Mouse (Mus musculus) stomach, embryonic 15.5 days (tissue): ENCODE measurements around the gene Tnrc6c. TPM values are rescaled to one million over a fixed set of nuclear protein-coding genes. Genes with fewer than 3 reads are reported as not detected.

Experiments used
- ATAC-seq: fragments of 200-750 bp; cut with Nextera tagmentation; 2 replicates; pipeline ENCODE4 v1.8.0; 2017; ENCODE audit warnings: low read depth, moderate number of reproducible peaks, moderate TSS enrichment; ENCODE audit not compliant: insufficient read depth, low FRiP score
- H3K27ac ChIP-seq: fragments of 300-500 bp; sonication (generic); 2 replicates; pipeline ENCODE4 v1.5.1; 2015; ENCODE audit warnings: mild to moderate bottlenecking, inconsistent platforms
- H3K27me3 ChIP-seq: fragments of 300-500 bp; sonication (generic); replicated peaks from 2 replicates; pipeline ENCODE4 v1.6.1; 2015; ENCODE audit warnings: inconsistent platforms
- H3K36me3 ChIP-seq: fragments of 300-500 bp; sonication (generic); 2 replicates; pipeline ENCODE4 v1.6.1; 2015; ENCODE audit warnings: inconsistent platforms
- H3K4me1 ChIP-seq: fragments of 300-500 bp; sonication (generic); 2 replicates; pipeline ENCODE4 v1.6.1; 2015; ENCODE audit warnings: inconsistent platforms
- H3K4me2 ChIP-seq: fragments of 300-500 bp; sonication (generic); 2 replicates; pipeline ENCODE4 v1.6.1; 2015; ENCODE audit warnings: mild to moderate bottlenecking, inconsistent platforms
- H3K4me3 ChIP-seq: fragments of 300-500 bp; sonication (generic); replicated peaks from 2 replicates; pipeline ENCODE4 v1.5.1; 2015; ENCODE audit warnings: inconsistent platforms
- H3K9ac ChIP-seq: fragments of 300-500 bp; sonication (generic); 2 replicates; pipeline ENCODE4 v1.6.1; 2015; ENCODE audit warnings: inconsistent platforms
- H3K9me3 ChIP-seq: fragments of 300-500 bp; sonication (generic); 2 replicates; pipeline ENCODE4 v1.6.1; 2016; ENCODE audit warnings: inconsistent platforms
- WGBS: fragments of 180-500 bp; shearing (Covaris S2); methylation state at CpG from one replicate; pipeline ENCODE4 v1.1.7; 2015; 5-methylcytosine and 5-hydroxymethylcytosine counted together
- polyA plus RNA-seq: library from polyadenylated mRNA; unstranded; fragments of >200 nt; fragmentation: Nextera tagmentation; extraction: Ambion mirVana; gene quantifications from 2 replicates; pipeline ENCODE4 v1.2.1, GENCODE M21; 2015

Tnrc6c gene
- polyA plus RNA-seq, 1 experiment from 2014 or later, result 12.2 TPM

- no peak overlapping the region for H3K27ac ChIP-seq
- ATAC-seq, result no peak
- 89% methylated on average over 1 of the region's 1 CpGs for WGBS
These were observed 58.0 kb downstream of the Tnrc6c start for GRCm38 (mm10) chr11:117712065-117712464.

GRCm38 (mm10) chr11:117713375-117713774 lies 59.3 kb downstream of the Tnrc6c start:
- no peak overlapping the region for H3K27ac ChIP-seq
- whole genome bisulfite sequencing, result 92% methylated on average over 6 of the region's 6 CpGs
- H3K36me3 ChIP-seq, result peaks cover 24% of the 10 kb centered on the region
- H3K4me2 ChIP-seq, result no peak overlapping the region
- no peaks in the 10 kb centered on the region for H3K9me3 ChIP-seq
- no peak for ATAC-seq
- no peaks in the 10 kb centered on the region for H3K4me1 ChIP-seq
- no peak overlapping the region for H3K9ac ChIP-seq
- no peaks in the 10 kb centered on the region for H3K27me3 ChIP-seq
- no peak overlapping the region for H3K4me3 ChIP-seq

More at GRCm38 (mm10) chr11:117712065-117712464, 58.0 kb downstream of the Tnrc6c start:
- H3K36me3 ChIP-seq, result peaks cover 15% of the 10 kb centered on the region
- H3K4me3 ChIP-seq, result no peak overlapping the region
- H3K4me2 ChIP-seq, result no peak overlapping the region
- no peak overlapping the region for H3K9ac ChIP-seq
- H3K4me1 ChIP-seq, result no peaks in the 10 kb centered on the region
- no peaks in the 10 kb centered on the region for H3K9me3 ChIP-seq
- no peaks in the 10 kb centered on the region for H3K27me3 ChIP-seq

GRCm38 (mm10) chr11:117718838-117719237 lies 64.7 kb downstream of the Tnrc6c start:
- Histone ChIP-seq H3K9me3 (no peaks in the 10 kb centered on the region), H3K27ac (no peak overlapping the region), H3K9ac (no peak overlapping the region), H3K4me1 (no peaks in the 10 kb centered on the region), H3K36me3 (peaks cover 44% of the 10 kb centered on the region), H3K4me3 (no peak overlapping the region), H3K27me3 (no peaks in the 10 kb centered on the region), H3K4me2 (no peak overlapping the region)
- ATAC-seq, result no peak
- WGBS, result 88% methylated on average over 3 of the region's 3 CpGs

- 78% methylated on average over 6 of the region's 6 CpGs for WGBS
- H3K4me1 ChIP-seq, result no peaks in the 10 kb centered on the region
- no peaks in the 10 kb centered on the region for H3K27me3 ChIP-seq
- no peak overlapping the region for H3K9ac ChIP-seq
- peaks cover 20% of the 10 kb centered on the region for H3K36me3 ChIP-seq
- no peak overlapping the region for H3K27ac ChIP-seq
- no peak for ATAC-seq
- H3K9me3 ChIP-seq, result no peaks in the 10 kb centered on the region
- H3K4me2 ChIP-seq, result no peak overlapping the region
- H3K4me3 ChIP-seq, result no peak overlapping the region
These were observed 70.7 kb downstream of the Tnrc6c start for GRCm38 (mm10) chr11:117724604-117725301.

GRCm38 (mm10) chr11:117727031-117727430 lies 72.9 kb downstream of the Tnrc6c start:
- ATAC-seq, result no peak
- Histone ChIP-seq H3K4me2 (no peak overlapping the region), H3K9me3 (no peaks in the 10 kb centered on the region), H3K4me1 (no peaks in the 10 kb centered on the region), H3K9ac (no peak overlapping the region), H3K4me3 (no peak overlapping the region), H3K36me3 (peaks cover 1% of the 10 kb centered on the region), H3K27me3 (no peaks in the 10 kb centered on the region), H3K27ac (no peak overlapping the region)
- 91% methylated on average over 4 of the region's 4 CpGs for WGBS

GRCm38 (mm10) chr11:117728245-117728644 lies 74.2 kb downstream of the Tnrc6c start:
- H3K9me3 ChIP-seq, result no peaks in the 10 kb centered on the region
- no peak for ATAC-seq
- no peaks in the 10 kb centered on the region for H3K27me3 ChIP-seq
- peak overlapping the region; percentile 3; the same call in 1 of the 2 replicates for H3K27ac ChIP-seq
- no peak overlapping the region for H3K4me2 ChIP-seq
- H3K4me1 ChIP-seq, result no peaks in the 10 kb centered on the region
- peaks cover 4% of the 10 kb centered on the region; the same call in 1 of the 2 replicates for H3K36me3 ChIP-seq
- H3K9ac ChIP-seq, result no peak overlapping the region
- WGBS, result 88% methylated on average over 5 of the region's 5 CpGs
- H3K4me3 ChIP-seq, result no peak overlapping the region

- no peak overlapping the region for H3K9ac ChIP-seq
- H3K27ac ChIP-seq, result peak overlapping the region; percentile 3; the same call in 1 of the 2 replicates
- no peaks in the 10 kb centered on the region for H3K4me1 ChIP-seq
- 52% methylated on average over 1 of the region's 1 CpGs for WGBS
- H3K4me3 ChIP-seq, result no peak overlapping the region
- H3K9me3 ChIP-seq, result no peaks in the 10 kb centered on the region
- peaks cover 4% of the 10 kb centered on the region; the same call in 1 of the 2 replicates for H3K36me3 ChIP-seq
- ATAC-seq, result no peak
- H3K27me3 ChIP-seq, result no peaks in the 10 kb centered on the region
- no peak overlapping the region for H3K4me2 ChIP-seq
These were observed 74.8 kb downstream of the Tnrc6c start for GRCm38 (mm10) chr11:117728841-117729240.

- Histone ChIP-seq H3K27ac (no peak overlapping the region), H3K4me2 (no peak overlapping the region), H3K36me3 (peaks cover 4% of the 10 kb centered on the region; the same call in 1 of the 2 replicates), H3K9me3 (no peaks in the 10 kb centered on the region), H3K4me3 (no peak overlapping the region), H3K9ac (no peak overlapping the region), H3K27me3 (no peaks in the 10 kb centered on the region), H3K4me1 (no peaks in the 10 kb centered on the region)
- WGBS, result 85% methylated on average over 3 of the region's 3 CpGs
- no peak for ATAC-seq
These were observed 75.3 kb downstream of the Tnrc6c start for GRCm38 (mm10) chr11:117729341-117729740.

- Histone ChIP-seq H3K27me3 (no peaks in the 10 kb centered on the region), H3K9me3 (no peaks in the 10 kb centered on the region), H3K27ac (no peak overlapping the region), H3K4me3 (no peak overlapping the region), H3K36me3 (peaks cover 4% of the 10 kb centered on the region; the same call in 1 of the 2 replicates), H3K4me2 (no peak overlapping the region), H3K4me1 (no peaks in the 10 kb centered on the region), H3K9ac (no peak overlapping the region)
- 73% methylated on average over 7 of the region's 7 CpGs for WGBS
- ATAC-seq, result no peak
These were observed 75.9 kb downstream of the Tnrc6c start for GRCm38 (mm10) chr11:117729798-117730489.

GRCm38 (mm10) chr11:117730490-117730838 lies 76.4 kb downstream of the Tnrc6c start:
- Histone ChIP-seq H3K9me3 (no peaks in the 10 kb centered on the region), H3K4me2 (no peak overlapping the region), H3K27me3 (no peaks in the 10 kb centered on the region), H3K27ac (no peak overlapping the region), H3K9ac (no peak overlapping the region), H3K4me1 (no peaks in the 10 kb centered on the region), H3K4me3 (no peak overlapping the region), H3K36me3 (peaks cover 4% of the 10 kb centered on the region; the same call in 1 of the 2 replicates)
- 75% methylated on average over 4 of the region's 4 CpGs for WGBS
- ATAC-seq, result no peak

- Histone ChIP-seq H3K27ac (no peak overlapping the region), H3K27me3 (no peaks in the 10 kb centered on the region), H3K4me3 (no peak overlapping the region), H3K9me3 (no peaks in the 10 kb centered on the region), H3K4me1 (no peaks in the 10 kb centered on the region), H3K9ac (no peak overlapping the region), H3K4me2 (no peak overlapping the region), H3K36me3 (peaks cover 8% of the 10 kb centered on the region)
- WGBS, result 85% methylated on average over 7 of the region's 7 CpGs
- no peak for ATAC-seq
These were observed 77.4 kb downstream of the Tnrc6c start for GRCm38 (mm10) chr11:117731470-117731869.

GRCm38 (mm10) chr11:117736037-117736689 lies 82.1 kb downstream of the Tnrc6c start:
- H3K4me1 ChIP-seq, result no peaks in the 10 kb centered on the region
- H3K36me3 ChIP-seq, result peaks cover 30% of the 10 kb centered on the region
- H3K4me2 ChIP-seq, result no peak overlapping the region
- 0 out of 2 replicates have a peak, but pooled peaks have one; percentile 31 for ATAC-seq
- H3K9me3 ChIP-seq, result no peaks in the 10 kb centered on the region
- no peaks in the 10 kb centered on the region for H3K27me3 ChIP-seq
- H3K9ac ChIP-seq, result no peak overlapping the region
- 53% methylated on average over 5 of the region's 5 CpGs for WGBS
- H3K27ac ChIP-seq, result no peak overlapping the region
- no peak overlapping the region for H3K4me3 ChIP-seq
